ENCODE assay signal across 29 mouse cellular contexts in genomic region chrX:142195551-142195950, GRCm38 (mm10). TPM values are rescaled to one million over a fixed set of nuclear protein-coding genes. Genes with fewer than 3 reads are reported as not detected.
DNase-seq lines count a peak whose midpoint lies in the region; ATAC-seq lines count a peak whose summit lies in the region.
"Had no signal": no experiment of that assay in that cellular context is flagged by ENCODE, and none has a peak within 500 bp of the region (broad histone marks: within the 10 kb centered on the region; RNA-seq: fewer than 3 reads in every experiment).

No protein-coding gene starts in this region.

- no peak overlapping the region for H3K4me3 ChIP-seq in kidney, embryonic 15.5 days (replicated peaks)
- no peak overlapping the region for H3K4me3 ChIP-seq in kidney, embryonic 16.5 days (ENCODE audit: low read length)
- H3K4me3 ChIP-seq in kidney, embryonic 14.5 days (ENCODE audit: low read length): no peak overlapping the region
- H3K4me3 ChIP-seq: embryonic facial prominence, embryonic 13.5 days; embryonic facial prominence, embryonic 15.5 days; erythroblast, embryonic 14.5 days; forebrain, embryonic 10.5 days; forebrain, embryonic 12.5 days had no signal

- no peak for ATAC-seq in kidney, embryonic 15.5 days (replicated peaks; ENCODE audit: low FRiP score)
- no peak for ATAC-seq in kidney, embryonic 16.5 days (ENCODE audit: low FRiP score, low TSS enrichment)
- no peak for ATAC-seq in kidney, embryonic 14.5 days (ENCODE audit: low FRiP score, low TSS enrichment)
- ATAC-seq: activated CD4-positive, CD25-positive, alpha-beta regulatory T cell, adult 4 months; CD4-positive, CD25-positive, alpha-beta regulatory T cell, adult 4 months; forebrain, embryonic 14.5 days; Patski had no signal

- H3K27ac ChIP-seq in kidney, embryonic 15.5 days: no peak overlapping the region
- no peak overlapping the region for H3K27ac ChIP-seq in kidney, embryonic 16.5 days (ENCODE audit: low read length)
- no peak overlapping the region for H3K27ac ChIP-seq in kidney, embryonic 14.5 days (ENCODE audit: low read depth, low read length)
- H3K27ac ChIP-seq: embryonic facial prominence, embryonic 13.5 days; embryonic facial prominence, embryonic 15.5 days; forebrain, embryonic 10.5 days; forebrain, embryonic 12.5 days had no signal

- 67% methylated on average over 1 of the region's 1 CpGs for WGBS in kidney, embryonic 15.5 days
- WGBS in kidney, embryonic 16.5 days: 82% methylated on average over 1 of the region's 1 CpGs
- 81% methylated on average over 1 of the region's 1 CpGs for WGBS in kidney, embryonic 14.5 days

- H3K4me1 ChIP-seq in kidney, embryonic 15.5 days: no peaks in the 10 kb centered on the region
- H3K4me1 ChIP-seq in kidney, embryonic 16.5 days (ENCODE audit: insufficient read depth, low read length): no peaks in the 10 kb centered on the region
- no peaks in the 10 kb centered on the region for H3K4me1 ChIP-seq in kidney, embryonic 14.5 days (ENCODE audit: control insufficient read depth, insufficient read depth, low read length)
- H3K4me1 ChIP-seq: embryonic facial prominence, embryonic 13.5 days; embryonic facial prominence, embryonic 15.5 days; forebrain, embryonic 10.5 days; forebrain, embryonic 12.5 days had no signal

- H3K36me3 ChIP-seq in kidney, embryonic 15.5 days: no peaks in the 10 kb centered on the region
- no peaks in the 10 kb centered on the region for H3K36me3 ChIP-seq in kidney, embryonic 16.5 days (ENCODE audit: insufficient read depth, low read length)
- no peaks in the 10 kb centered on the region for H3K36me3 ChIP-seq in kidney, embryonic 14.5 days (ENCODE audit: control insufficient read depth, insufficient read depth, low read length)
- H3K36me3 ChIP-seq: embryonic facial prominence, embryonic 13.5 days; embryonic facial prominence, embryonic 15.5 days; forebrain, embryonic 10.5 days; forebrain, embryonic 12.5 days; G1E had no signal

- H3K27me3 ChIP-seq in kidney, embryonic 15.5 days: peaks cover 67% of the 10 kb centered on the region
- peaks cover 15% of the 10 kb centered on the region; the same call in 1 of the 2 replicates for H3K27me3 ChIP-seq in kidney, embryonic 16.5 days (ENCODE audit: insufficient read depth, low read length)
- H3K27me3 ChIP-seq in kidney, embryonic 14.5 days (ENCODE audit: control insufficient read depth, insufficient read depth, low read length): no peaks in the 10 kb centered on the region
- H3K27me3 ChIP-seq: CH12.LX had no signal

- no peak overlapping the region for H3K4me2 ChIP-seq in kidney, embryonic 15.5 days
- H3K4me2 ChIP-seq in kidney, embryonic 16.5 days (replicated peaks; ENCODE audit: low read depth, low read length): no peak overlapping the region
- no peak overlapping the region for H3K4me2 ChIP-seq in kidney, embryonic 14.5 days (replicated peaks; ENCODE audit: low read depth, low read length)
- H3K4me2 ChIP-seq: embryonic facial prominence, embryonic 13.5 days; embryonic facial prominence, embryonic 15.5 days; forebrain, embryonic 12.5 days had no signal

- peak; percentile 16 for DNase-seq in kidney, adult 11 months
- peak; percentile 28 to 44 for DNase-seq in kidney, adult 8-10 months
- DNase-seq in kidney, postnatal 10 days: peak; percentile 10
- peak; percentile 32 to 40 for DNase-seq in kidney, postnatal 36 days
- DNase-seq in cerebellum, postnatal 25 days: no peak
- DNase-seq: adrenal gland, adult 8-10 months; adrenal gland, postnatal 14 days; adrenal gland, postnatal 36 days; B cell, adult 2 months; cerebellum, adult 11-12 months; cerebellum, adult 2 months; cerebellum, adult 9-10 months; cerebellum, postnatal 10 days; cerebellum, postnatal 36 days; embryo, embryonic 11 days had no signal

- H3K9me3 ChIP-seq in kidney, embryonic 15.5 days (replicated peaks): no peaks in the 10 kb centered on the region
- H3K9me3 ChIP-seq in kidney, embryonic 16.5 days (ENCODE audit: low read length): no peaks in the 10 kb centered on the region
- H3K9me3 ChIP-seq in kidney, embryonic 14.5 days (ENCODE audit: control insufficient read depth, low read length): no peaks in the 10 kb centered on the region
- H3K9me3 ChIP-seq: embryonic facial prominence, embryonic 13.5 days; embryonic facial prominence, embryonic 15.5 days; forebrain, embryonic 10.5 days; forebrain, embryonic 12.5 days; G1E had no signal

- H3K9ac ChIP-seq in kidney, embryonic 15.5 days: no peak overlapping the region
- no peak overlapping the region for H3K9ac ChIP-seq in kidney, embryonic 16.5 days (replicated peaks; ENCODE audit: low read length)
- no peak overlapping the region for H3K9ac ChIP-seq in kidney, embryonic 14.5 days (ENCODE audit: low read depth, low read length)
- H3K9ac ChIP-seq: embryonic facial prominence, embryonic 13.5 days; embryonic facial prominence, embryonic 15.5 days; forebrain, embryonic 12.5 days had no signal

RNA-seq across cellular contexts. Expression of gene Gucy2f, which starts 1.2 kb away (rescaled TPM):
- polyA plus RNA-seq in kidney, embryonic 15.5 days (2015; fragmentation: Nextera tagmentation; extraction: Ambion mirVana): 0.03 TPM in 1 of 2 replicates, not detected in the other
- polyA plus RNA-seq in kidney, embryonic 16.5 days (2015; fragmentation: Nextera tagmentation; extraction: Ambion mirVana): not detected in 2 replicates
- not detected in 2 replicates for polyA plus RNA-seq in kidney, embryonic 14.5 days (2014; fragmentation: Nextera tagmentation; extraction: Ambion mirVana)
- polyA plus RNA-seq: activated CD4-positive, CD25-positive, alpha-beta regulatory T cell, adult 4 months; CD4-positive, CD25-positive, alpha-beta regulatory T cell, adult 4 months; embryonic facial prominence, embryonic 13.5 days; embryonic facial prominence, embryonic 15.5 days; erythroblast, embryonic 14.5 days; forebrain, embryonic 10.5 days; G1E; Patski had no signal

RNA-seq across cellular contexts. Expression of gene Nxt2, which starts 31.0 kb away (rescaled TPM):
- polyA plus RNA-seq in kidney, embryonic 15.5 days (2015; fragmentation: Nextera tagmentation; extraction: Ambion mirVana): 23.5 and 27.2 TPM in 2 replicates
- polyA plus RNA-seq in kidney, embryonic 16.5 days (2015; fragmentation: Nextera tagmentation; extraction: Ambion mirVana): 24.4 and 26.7 TPM in 2 replicates
- polyA plus RNA-seq in kidney, embryonic 14.5 days (2014; fragmentation: Nextera tagmentation; extraction: Ambion mirVana): 23.3 and 25.2 TPM in 2 replicates

Comparison
In these comparisons a context has a peak if more than half of its experiments do, and no peak if none do; other contexts are left out.
1. DNase-seq: peak in kidney, adult 11 months (single experiment), kidney, adult 8-10 months (2 of 2), kidney, postnatal 10 days (single experiment) and kidney, postnatal 36 days (2 of 2); none in cerebellum, postnatal 25 days (0 of 2).